Mouse (Mus musculus): ENCODE measurements around the gene Arl9.
"Not testable (repeated sequence)": the region's sequence is repeated elsewhere in the genome, so short reads cannot be mapped to it uniquely, and the experiment has no call there.

Arl9 gene

DNA sequence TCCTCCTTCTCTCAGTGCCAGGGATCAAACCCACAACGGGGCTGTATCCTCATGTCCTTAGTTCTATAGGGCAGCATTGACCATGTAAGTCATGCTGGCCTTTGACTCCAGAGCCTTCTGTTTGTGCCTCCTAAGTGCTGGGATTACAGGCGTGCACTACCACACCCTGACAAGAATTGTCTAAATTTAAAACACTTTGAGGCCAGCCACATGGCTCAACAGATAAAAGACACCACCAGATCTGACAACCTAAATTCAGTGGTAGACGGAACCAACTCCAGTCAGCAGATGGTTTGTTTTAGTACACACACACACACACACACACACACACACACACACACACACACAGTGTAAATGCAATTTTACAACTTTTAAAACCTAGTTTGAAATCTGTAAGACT lies 24.2 kb downstream of the Arl9 start:
- no peak for DNase-seq

DNA sequence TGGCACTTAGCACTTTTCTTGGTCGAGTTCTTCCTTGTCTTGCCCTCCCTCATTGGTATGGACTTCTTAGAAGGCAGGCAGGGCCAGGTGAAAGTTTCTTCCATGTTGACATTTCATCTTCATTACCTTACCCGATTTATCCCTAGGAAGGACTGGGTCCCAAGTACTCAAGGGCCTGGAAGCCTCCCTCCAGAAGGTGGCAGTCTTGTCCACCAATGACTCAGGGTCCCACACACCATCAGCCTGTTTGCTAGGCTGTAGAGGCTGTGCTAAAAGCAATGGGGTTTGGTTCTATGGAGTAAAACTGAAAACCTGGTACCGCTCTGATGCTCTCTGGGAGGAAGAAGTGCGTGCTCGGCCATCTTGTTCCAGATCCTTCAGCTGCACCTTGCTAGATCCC lies 25.9 kb downstream of the Arl9 start:
- peak; percentile 6 to 52 for DNase-seq

DNA sequence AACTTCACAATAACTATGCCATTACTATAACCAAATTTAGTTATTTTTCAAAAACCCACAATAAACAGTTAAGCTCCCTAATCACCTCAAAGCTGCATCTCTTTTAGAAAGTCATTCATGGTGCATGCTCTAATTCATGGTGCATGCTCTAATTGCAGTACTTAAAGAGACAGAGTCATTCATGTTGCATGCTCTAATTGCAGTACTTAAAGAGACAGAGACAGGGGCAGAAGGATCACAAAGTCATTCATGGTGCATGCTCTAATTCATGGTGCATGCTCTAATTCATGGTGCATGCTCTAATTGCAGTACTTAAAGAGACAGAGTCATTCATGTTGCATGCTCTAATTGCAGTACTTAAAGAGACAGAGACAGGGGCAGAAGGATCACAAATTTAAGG lies 31.2 kb downstream of the Arl9 start:
- not testable (repeated sequence) for DNase-seq

DNA sequence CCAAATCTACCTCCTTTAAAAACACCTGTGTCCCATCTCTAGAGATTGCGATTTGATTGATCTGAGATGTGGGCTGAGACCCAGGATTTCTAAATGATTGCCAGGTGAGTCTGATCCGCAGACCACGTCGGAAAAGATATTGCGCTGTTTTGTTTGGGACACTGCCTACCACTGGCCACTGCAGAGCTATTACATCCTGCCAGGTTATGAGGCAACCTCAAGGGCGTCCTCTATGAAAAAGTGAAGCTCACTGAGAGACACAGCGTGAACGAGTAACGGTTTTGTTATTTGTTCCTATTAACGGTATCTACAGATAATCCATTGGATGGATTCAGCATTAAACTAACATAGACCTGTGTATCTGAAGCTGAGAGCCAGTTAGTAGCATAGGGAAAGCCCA lies 34.6 kb downstream of the Arl9 start:
- no peak for DNase-seq

DNA sequence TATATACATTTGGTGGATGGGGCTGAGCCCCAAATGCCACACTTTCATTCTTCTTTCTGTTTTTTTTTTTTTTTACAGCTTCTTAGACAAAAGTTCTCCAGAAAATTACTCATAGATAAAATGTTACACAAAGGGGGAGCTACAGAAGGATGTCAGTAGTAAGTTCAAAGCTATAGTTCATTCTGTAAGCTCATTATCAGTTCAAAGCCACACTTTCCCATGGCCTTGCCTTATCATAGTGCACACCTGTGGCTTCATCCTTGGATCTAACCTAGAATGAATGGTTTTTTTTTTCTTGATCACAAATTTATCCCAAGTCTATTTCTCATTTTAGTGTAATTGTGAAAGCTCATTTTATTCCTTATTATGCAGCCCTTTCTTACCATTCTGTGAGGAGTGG lies 35.5 kb downstream of the Arl9 start:
- no peak for DNase-seq

DNA sequence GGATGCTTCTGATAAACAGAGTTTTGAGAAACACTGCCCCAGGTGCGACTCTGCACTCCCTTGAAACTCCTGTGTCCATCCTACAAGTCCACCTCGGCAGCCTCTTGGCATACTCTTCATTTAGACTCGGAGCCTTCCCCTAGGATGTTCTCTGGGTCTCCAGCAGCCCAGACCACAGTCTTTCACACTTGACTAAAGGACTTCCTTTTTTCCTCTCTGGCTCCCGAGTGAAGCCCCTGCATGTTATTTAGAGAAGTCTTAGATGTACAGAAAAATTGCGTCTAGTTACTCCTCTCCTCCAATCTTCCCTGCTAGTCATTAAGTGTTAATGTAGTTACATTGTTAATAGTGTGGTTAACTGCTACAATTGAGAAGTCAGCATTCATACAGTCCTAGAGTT lies 40.5 kb downstream of the Arl9 start:
- no peak for DNase-seq

DNA sequence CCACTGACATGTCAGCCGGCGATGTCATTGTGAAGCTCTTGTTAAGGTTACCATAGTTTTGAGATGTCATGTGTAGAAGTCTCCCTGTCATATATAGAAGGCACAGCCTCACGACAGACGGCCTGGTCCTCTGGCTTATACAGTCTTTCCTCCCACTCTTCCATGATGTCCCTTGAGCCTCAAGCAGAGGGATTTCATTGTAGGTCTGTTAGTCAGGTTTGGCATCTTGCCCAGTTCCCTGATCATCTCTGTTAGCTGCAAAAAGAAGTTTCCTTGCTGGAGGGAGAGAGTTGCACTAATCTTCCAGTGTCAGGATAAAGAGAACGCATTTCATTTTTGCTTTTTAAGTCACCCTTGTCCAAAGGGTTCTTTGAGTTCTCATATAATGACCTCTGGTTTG lies 48.8 kb downstream of the Arl9 start:
- no peak for DNase-seq

DNA sequence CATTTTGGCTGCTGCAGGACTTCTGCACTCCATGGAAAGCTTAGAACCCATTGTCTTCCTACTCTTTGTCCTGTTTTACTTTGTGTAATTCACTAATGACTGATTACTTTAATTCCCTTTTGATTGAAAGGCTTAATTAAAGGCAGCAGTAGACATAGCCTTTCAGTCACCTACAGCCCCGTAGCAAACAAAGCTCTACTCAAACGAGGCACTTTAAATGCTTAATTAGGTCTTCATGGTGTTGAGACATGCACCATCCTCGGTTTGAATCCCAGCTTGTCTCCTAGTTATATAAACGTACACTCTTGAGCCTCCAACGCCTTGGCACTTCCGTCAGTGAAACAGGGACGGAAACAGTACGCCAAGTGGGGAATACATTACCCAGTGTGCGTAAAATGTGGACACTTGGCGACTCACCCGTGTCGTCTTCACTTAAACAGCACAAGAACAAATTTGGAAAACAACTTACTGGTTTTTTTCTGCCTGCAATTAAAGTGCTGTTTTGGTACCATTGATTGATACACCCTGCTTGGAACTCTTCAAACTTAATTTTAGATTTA lies 53.1 kb downstream of the Arl9 start:
- no peak for DNase-seq
